Mouse (Mus musculus): ENCODE results near the gene Dnah3.
A peak's percentile ranks its signal among the peaks of the same experiment; 100 is the strongest.

Dnah3 gene

DNA sequence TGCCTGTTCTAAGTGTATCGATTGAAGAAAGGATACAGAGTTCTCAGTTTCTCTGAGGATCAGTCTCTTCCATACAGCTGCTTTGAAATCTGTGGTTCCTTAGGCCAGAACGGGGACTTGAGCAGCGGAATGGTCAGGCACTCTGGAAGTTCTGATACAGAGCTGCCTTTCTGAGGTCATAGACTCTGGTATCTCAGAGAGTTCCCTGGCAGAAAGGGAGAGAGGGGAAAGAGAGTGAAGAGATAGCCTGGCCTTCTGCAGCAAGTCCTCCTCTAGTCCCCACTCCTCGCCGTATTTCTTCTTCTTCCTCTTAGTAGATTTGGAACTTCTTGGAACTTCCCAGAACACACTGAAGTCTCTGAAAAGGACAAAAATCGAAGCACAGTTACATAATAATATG lies at the start of gene Dnah3:
TSS of gene Dnah3 (minus strand) at position 101 of the 400 bp plus-strand sequence.
- no peak for DNase-seq (ENCODE audit: low spot score in 2 of 2)

GRCm38 (mm10) chr7:120142743-120143142 lies 47.7 kb upstream of the Dnah3 start:
- no peak for DNase-seq (ENCODE audit: low spot score in 2 of 2)

- peak; percentile 45 to 68 for DNase-seq (ENCODE audit: low spot score in 2 of 2)
Observed at GRCm38 (mm10) chr7:120128951-120129350, 33.9 kb upstream of the Dnah3 start.

DNA sequence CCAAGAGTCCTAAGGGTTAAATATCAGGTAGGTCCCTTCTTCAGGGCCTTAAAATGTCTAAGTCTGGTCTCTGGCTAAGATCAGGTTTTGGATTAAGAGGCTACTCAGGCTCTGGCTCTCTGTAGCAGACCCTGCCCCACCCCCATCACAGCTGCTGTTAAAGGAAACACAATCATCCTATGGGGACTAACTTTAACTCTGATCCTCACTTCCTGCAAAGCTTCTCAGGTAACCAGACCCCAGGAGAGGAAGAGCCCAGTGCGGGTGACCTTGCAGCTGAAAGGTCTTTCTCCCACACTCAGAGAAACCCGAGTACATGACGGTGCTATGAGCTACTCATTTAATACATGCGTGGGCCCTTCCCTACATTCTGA lies 32.6 kb upstream of the Dnah3 start:
- no peak for DNase-seq (ENCODE audit: low spot score in 2 of 2)

- no peak for DNase-seq (ENCODE audit: low spot score in 2 of 2)
Observed at GRCm38 (mm10) chr7:120126976-120127685, 32.1 kb upstream of the Dnah3 start.

GRCm38 (mm10) chr7:120124844-120125243 lies 29.8 kb upstream of the Dnah3 start:
- peak in 1 of 2 experiments; percentile 85 for DNase-seq (ENCODE audit: low spot score in 2 of 2)

DNA sequence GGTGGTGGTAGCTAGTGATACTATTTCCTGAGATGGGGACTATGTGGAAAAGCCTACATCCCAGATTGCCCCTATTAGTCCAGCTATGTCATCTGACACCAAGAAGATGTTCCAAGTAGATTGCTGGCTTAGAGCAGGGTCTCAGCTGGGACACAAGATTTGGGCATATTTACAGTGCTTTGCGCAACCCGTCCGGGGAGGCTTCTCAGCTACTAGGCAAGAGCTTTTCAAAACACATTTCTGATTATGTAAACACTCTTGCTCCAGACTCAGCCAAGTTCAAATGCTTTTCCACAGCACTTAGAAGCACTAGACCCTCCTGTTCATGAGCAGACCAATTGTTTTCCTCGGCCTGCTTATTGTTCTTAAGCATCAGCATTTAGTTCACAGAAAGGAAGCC lies 28.7 kb upstream of the Dnah3 start:
- DNase-seq (ENCODE audit: low spot score in 2 of 2) = no peak

DNA sequence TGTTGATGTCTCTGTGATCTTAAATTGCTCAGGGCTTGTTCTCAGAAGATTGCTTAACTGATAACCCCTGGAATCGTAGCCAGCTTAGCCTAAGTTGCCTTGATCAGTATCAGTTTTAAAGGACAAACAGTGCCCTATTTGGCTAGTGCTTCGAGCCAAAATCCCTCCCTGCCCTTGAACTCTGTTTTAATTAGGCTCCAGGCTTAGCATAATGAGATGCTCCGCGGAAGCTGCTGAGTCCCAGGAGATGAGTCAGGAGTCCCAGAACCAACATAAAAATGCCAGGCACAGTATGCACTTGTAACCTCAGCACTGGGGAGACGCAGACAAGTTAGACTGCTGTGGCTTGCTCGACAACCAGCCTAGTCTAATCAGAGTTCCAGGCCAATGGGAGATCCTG lies 22.4 kb upstream of the Dnah3 start:
- DNase-seq (ENCODE audit: low spot score in 2 of 2) = no peak

DNA sequence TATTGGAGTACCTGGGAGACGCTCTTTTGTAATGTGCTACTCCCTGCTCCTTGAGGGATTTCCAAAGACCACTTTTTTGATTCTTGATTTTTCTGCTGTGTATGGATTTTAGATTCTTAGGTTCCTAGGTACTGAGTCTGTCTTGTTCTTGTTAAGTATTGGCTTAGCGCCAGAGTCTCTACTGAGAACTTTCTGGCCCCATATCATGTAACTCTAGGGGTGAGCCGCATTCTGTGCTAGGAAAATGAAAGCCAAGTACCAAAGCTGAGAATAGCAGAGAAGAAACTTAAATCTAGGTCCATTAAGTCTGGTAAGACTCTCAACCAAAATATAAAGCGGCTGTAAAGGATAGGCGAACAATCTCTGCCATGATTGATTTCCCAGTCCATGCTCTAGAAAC lies 21.9 kb upstream of the Dnah3 start:
- DNase-seq (ENCODE audit: low spot score in 2 of 2) = no peak

DNA sequence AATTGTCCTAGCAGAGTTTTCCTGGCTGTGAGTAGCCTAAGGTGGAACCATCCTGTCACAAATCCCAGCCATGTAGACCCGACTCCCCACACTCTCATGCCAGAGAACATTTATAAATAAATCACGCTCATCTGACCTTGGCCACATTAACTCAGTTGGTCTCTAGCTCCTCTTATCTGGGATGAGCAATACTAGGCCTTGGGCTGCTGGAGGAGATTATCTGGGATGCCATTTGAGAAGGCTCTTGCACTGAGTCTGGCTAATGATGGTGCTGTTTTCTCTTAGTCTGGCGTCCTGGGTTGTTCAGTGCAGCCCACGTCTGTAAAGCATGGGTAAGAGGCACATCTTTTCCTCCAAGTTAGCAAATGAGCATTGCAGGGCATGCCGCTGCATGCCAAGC lies 14.6 kb upstream of the Dnah3 start:
- no peak for DNase-seq (ENCODE audit: low spot score in 2 of 2)

- peak in 1 of 2 experiments; percentile 31 for DNase-seq (ENCODE audit: low spot score in 2 of 2)
Observed at GRCm38 (mm10) chr7:120106356-120106755, 11.3 kb upstream of the Dnah3 start.

DNA sequence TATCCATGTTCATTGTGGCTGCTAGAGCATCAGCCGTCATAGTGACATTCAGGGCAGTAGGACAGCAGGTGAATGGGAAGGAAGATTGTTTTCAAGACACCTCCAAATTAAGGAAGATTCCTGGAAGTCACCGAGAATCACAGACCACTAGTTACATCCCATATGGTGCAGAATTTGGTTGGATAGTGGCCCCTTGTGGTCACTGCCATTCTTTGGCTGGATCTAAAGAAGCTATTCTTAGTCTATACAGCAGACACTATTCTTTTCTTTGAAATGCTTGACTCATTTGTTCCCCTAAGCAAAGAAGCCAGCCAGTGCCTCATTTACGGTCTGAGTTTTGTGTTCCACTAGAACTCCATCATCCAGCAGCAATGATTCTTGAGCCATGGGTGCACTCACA lies 9.9 kb upstream of the Dnah3 start:
- DNase-seq (ENCODE audit: low spot score in 2 of 2) = peak in 1 of 2 experiments; percentile 33

DNA sequence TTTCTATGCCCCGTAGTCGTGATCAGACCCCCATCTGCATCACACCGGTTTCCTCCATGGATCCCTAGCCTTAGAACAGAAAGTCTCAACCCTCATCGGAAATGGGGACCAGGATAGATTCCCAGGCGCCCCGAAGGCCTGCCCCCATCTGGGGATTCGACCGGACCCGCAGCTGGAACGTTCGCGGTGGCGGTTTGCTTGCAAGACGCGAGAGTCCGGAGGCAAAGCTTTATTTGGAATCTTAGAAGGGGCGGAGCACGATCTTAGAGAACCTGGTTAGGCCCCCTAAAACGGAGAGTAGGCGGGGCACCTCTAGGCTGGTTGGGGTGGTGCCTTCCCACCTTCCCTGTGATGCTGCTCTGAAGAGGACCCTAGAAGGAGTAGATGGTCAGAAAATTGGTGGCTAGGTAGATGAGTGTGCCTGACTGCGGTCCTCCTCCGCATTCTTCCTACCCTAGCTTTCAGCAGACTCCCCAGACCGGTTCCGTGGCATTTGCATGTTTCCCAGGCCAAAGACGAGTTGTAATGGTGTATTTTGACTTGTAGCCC lies 8.0 kb upstream of the Dnah3 start:
- peak in 1 of 2 experiments; percentile 11 for DNase-seq (ENCODE audit: low spot score in 2 of 2)

DNA sequence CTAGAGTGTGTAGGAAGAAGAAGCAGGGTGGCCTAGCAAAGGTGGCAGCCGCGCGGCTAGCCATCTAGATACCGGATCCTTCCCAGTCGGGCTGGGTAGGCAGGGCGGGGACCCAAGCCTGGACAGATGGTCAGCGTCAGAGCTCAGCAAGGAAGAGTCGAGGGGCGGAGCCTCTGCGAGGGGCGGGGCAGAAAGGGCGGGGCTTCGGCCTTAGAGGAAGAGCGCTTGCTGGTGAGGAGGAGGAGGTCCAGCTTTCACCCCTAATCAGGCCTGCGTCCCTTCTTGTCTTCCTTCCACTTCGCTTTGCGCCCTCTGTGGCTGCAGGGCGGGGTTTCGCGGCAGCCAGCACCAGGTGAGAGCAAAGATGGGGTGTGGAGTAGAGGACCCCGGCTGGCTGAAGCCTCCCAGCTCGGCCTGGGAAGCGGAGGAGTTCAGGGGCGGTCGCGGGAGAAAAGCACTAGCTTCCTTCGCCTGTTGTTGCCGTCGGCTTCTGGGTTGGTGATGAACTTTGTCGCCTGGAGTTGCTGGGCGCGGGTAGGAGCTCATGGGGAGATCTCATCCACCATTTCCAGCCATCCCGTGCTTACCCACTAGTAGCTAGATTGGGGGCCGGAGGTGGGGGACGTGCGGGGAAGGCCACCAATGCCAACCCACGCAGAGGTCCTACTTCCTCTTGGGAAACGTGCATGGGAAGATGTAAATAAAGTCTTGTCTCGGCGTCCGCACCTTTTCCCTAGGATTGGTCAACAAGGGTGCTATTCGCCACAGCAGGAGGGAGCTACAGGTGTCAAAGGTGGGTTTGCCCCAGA lies 7.3 kb upstream of the Dnah3 start, which contains the start of gene Tmem159:
TSS of gene Tmem159 (plus strand) at position 190 of the 809 bp plus-strand sequence.
- DNase-seq (ENCODE audit: low spot score in 2 of 2) = peak in 1 of 2 experiments; percentile 73

DNA sequence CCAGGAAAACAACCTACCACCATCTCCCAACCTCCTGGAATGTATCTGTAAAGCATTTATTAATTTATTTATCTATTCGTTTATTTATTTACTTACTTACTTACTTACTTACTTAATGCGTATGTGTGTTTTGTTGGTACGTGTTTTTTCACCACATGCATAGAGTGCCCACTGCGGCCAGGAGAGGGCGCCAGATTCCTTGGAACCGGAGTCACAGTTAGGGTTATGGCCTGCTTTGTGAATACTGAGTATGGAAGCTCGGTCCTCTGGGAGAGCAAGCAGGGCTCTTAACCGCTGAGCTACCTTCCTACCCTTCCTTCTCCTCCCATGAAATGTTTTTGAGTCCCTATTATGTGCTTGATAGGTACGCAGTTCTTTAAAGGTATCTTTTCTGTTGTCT lies 3.3 kb upstream of the Dnah3 start:
- peak in 1 of 2 experiments; percentile 60 for DNase-seq (ENCODE audit: low spot score in 2 of 2)

DNA sequence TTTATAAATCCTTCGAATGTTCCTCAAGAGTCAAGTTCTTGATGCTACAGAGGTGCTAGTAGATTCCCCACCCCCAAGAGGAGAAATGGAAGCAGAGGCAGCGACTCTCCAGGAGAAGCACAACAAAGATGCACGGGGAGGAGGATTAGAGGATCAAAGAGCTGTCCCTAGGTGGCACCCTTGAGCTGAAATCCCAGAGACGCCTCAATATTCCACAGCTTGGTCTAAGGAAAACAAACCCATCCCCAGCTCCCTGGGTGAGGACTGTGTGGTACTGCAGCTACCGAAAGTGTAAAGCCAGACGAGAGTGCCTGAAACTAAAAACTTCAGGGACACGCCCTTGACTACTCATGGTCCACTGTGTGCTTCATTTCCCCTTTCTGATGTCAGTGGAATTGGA lies 2.8 kb upstream of the Dnah3 start:
- DNase-seq (ENCODE audit: low spot score in 2 of 2) = peak in 1 of 2 experiments; percentile 74

GRCm38 (mm10) chr7:120094216-120094615 lies 864 bp downstream of the Dnah3 start:
- DNase-seq (ENCODE audit: low spot score in 2 of 2) = no peak

DNA sequence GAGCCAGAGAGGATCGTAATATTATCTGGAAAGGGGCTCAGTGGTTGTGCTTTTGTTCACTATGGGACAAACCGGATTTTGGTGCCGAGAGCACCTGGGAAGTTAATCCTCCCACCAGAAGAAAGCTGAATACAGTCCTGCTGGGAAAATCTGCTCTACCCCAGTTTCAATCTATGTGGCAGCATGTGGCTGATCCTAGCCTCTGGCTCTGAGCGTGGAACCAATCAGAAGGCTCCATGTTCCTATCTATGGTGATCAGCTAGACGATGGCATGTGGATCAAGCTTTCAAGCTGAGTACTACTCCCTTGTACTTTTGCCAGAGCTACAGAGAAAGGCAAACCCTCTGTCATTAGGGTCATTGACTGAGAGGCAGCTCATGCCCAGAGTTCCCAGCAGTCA lies 2.0 kb downstream of the Dnah3 start:
- DNase-seq (ENCODE audit: low spot score in 2 of 2) = no peak

DNA sequence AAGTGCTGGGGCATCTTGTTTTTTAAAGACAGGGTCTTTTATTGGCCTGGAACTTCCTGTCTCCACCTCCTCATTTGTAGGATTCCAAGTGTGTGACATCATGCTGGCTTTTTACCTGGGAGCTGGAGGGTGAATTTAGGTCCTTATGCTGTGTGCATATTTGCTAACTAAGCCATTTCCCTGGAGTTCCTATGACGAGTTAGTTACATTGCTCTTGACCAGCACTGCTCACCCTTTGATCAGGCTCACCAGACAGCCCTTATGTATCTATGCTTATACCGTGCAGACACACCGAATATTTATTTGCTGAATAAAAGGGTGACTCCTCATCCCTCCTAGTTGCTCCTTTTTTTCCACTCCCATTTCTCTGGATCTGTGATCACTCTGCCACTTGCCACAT lies 14.9 kb downstream of the Dnah3 start:
- no peak for DNase-seq (ENCODE audit: low spot score in 2 of 2)

- DNase-seq (ENCODE audit: low spot score in 2 of 2) = no peak
Observed at GRCm38 (mm10) chr7:120069164-120069563, 25.9 kb downstream of the Dnah3 start.

DNA sequence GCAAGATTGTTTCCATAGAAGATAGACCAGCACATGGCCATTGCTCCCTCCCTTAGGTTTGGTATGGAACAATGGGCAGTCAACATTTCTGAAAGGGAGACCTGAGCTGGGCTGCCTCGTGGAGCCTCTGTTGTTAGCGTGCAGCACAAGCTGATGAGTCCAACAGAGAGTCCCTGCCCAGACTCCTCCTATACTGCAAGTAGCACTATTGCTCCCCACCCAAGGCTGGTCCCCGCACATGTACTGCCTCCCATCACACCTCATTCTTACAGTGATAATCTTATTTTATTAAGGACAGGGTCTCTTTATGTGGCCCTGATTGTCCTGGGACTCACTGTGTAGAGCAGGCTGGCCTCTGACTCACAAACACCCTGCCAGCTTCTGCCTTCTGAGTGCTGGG lies 27.0 kb downstream of the Dnah3 start:
- no peak for DNase-seq (ENCODE audit: low spot score in 2 of 2)

DNA sequence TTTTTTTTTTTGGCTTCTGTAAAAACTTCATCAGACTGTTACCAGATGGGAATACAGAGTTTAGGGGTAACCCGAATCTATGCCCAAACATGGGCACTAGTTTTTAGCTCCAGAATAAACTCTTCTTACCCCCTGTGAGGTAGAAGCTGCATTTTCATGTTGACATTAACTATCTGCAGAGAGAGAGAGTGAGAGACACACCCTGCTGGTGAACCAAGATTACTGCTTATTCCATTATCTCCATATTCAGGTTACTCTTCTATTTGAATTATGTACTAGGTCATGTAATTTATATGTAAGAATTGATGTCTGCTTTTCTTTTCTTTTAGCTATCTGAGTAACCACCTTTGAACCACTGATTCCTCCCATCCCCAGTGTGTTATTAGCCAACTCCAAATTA lies 31.0 kb downstream of the Dnah3 start:
- no peak for DNase-seq (ENCODE audit: low spot score in 2 of 2)

DNA sequence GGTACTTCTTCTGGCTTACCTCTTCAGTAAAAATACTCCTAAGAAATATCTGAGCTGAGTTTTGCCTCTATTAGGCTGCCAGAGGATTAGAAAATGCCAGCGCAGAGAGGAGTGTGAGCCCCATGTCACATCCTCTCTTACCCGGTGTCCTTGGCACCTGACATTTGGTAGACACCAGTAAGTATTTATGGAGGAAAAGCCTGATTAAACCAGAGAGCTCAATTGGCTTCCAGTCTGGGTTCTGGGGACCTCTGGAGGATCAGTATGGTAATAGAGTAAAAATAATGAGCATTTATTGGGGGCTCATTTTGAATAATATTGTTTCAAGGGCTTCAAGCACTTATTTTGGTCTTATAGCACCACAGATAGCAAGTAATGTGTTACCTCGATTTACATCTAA lies 39.6 kb downstream of the Dnah3 start:
- no peak for DNase-seq (ENCODE audit: low spot score in 2 of 2)

Data from left cerebral cortex, adult 9 months (tissue).